Mouse (Mus musculus) forebrain, embryonic 16.5 days (tissue): Measurements from ENCODE around the gene Cstf2. TPM values are rescaled to one million over a fixed set of nuclear protein-coding genes. Genes with fewer than 3 reads are reported as not detected.

Source experiments
- ATAC-seq: fragments of 200-750 bp; cut with Nextera tagmentation; 2 replicates; pipeline ENCODE4 v1.8.0; 2017; ENCODE audit warnings: mild to moderate bottlenecking, moderate library complexity
- H3K27ac ChIP-seq: fragments of 300-500 bp; sonication (generic); 2 replicates; pipeline ENCODE4 v1.5.1; 2014; ENCODE audit warnings: low read length, control low read depth
- H3K27me3 ChIP-seq: fragments of 300-500 bp; sonication (generic); replicated peaks from 2 replicates; pipeline ENCODE4 v1.6.1; 2014; ENCODE audit warnings: low read length; ENCODE audit not compliant: control insufficient read depth, insufficient read depth
- H3K36me3 ChIP-seq: fragments of 300-500 bp; sonication (generic); 2 replicates; pipeline ENCODE4 v1.6.1; 2014; ENCODE audit not compliant: control insufficient read depth, insufficient read depth
- H3K4me1 ChIP-seq: fragments of 300-500 bp; sonication (generic); replicated peaks from 2 replicates; pipeline ENCODE4 v1.6.1; 2014; ENCODE audit warnings: low read length; ENCODE audit not compliant: control insufficient read depth, insufficient read depth
- H3K4me2 ChIP-seq: fragments of 300-500 bp; sonication (generic); 2 replicates; pipeline ENCODE4 v1.6.1; 2014; ENCODE audit warnings: mild to moderate bottlenecking, low read length, control low read depth
- H3K4me3 ChIP-seq: fragments of 300-500 bp; sonication (generic); replicated peaks from 2 replicates; pipeline ENCODE4 v1.5.1; 2014; ENCODE audit warnings: mild to moderate bottlenecking, low read length, control low read depth
- H3K9ac ChIP-seq: fragments of 300-500 bp; sonication (generic); replicated peaks from 2 replicates; pipeline ENCODE4 v1.6.1; 2014; ENCODE audit warnings: low read depth, low read length, control low read depth
- H3K9me3 ChIP-seq: fragments of 300-500 bp; sonication (generic); 2 replicates; pipeline ENCODE4 v1.6.1; 2016; ENCODE audit warnings: low read length; ENCODE audit not compliant: control insufficient read depth
- WGBS: fragments of 180-500 bp; shearing (Covaris S2); extraction: QIAGEN DNeasy Blood & Tissue Kit; methylation state at CpG from one replicate; pipeline ENCODE4 v1.1.7; 2014; 5-methylcytosine and 5-hydroxymethylcytosine counted together
- polyA plus RNA-seq: library from polyadenylated mRNA; unstranded; fragments of >200 nt; fragmentation: Nextera tagmentation; extraction: Ambion mirVana; gene quantifications from 2 replicates; pipeline ENCODE4 v1.2.1, GENCODE M21; 2015

Gene Cstf2
- 61.0 and 66.0 TPM in 2 replicates for polyA plus RNA-seq

GRCm38 (mm10) chrX:134058987-134059712, at the start of gene Cstf2:
Gene Cstf2, plus strand, starts transcription at chrX:134059187.
- H3K4me3 ChIP-seq: peak within 1 kb of the TSS; percentile 56
- no peaks in the 10 kb centered on the region for H3K27me3 ChIP-seq
- peak; percentile 99 for ATAC-seq
- no peaks in the 10 kb centered on the region for H3K4me1 ChIP-seq
- no peaks in the 10 kb centered on the region for H3K36me3 ChIP-seq
- peak within 1 kb of the TSS; percentile 57 for H3K4me2 ChIP-seq
- peak within 1 kb of the TSS; percentile 90 for H3K27ac ChIP-seq
- no peaks in the 10 kb centered on the region for H3K9me3 ChIP-seq
- WGBS: 22% methylated on average over 64 of the region's 77 CpGs
- peak within 1 kb of the TSS; percentile 71 for H3K9ac ChIP-seq

DNA sequence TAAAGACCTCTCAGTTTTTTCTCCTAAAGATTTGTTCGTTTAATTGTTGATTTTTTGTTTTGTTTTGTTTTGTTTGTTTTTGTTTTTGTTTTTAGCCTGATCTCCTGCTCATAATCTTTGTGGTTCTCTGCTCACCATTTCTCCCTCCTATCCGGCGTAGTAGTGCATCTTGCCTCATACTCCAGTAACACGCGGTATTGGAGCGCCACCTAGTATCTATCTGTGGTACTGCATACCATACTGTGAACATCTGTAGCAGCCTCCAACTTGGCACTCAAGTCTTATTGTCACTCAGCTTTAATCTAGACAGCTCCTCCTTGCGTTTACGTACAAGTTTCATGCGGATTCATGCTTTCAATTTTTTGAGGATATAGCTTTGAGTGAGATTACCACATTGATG, 40.0 kb upstream of the Cstf2 start:
- Histone ChIP-seq H3K9ac (no peak overlapping the region), H3K36me3 (no peaks in the 10 kb centered on the region), H3K4me3 (no peak overlapping the region), H3K4me1 (no peaks in the 10 kb centered on the region), H3K9me3 (no peaks in the 10 kb centered on the region), H3K27me3 (no peaks in the 10 kb centered on the region), H3K4me2 (no peak overlapping the region), H3K27ac (no peak overlapping the region)
- WGBS: 14% methylated on average over 9 of the region's 9 CpGs
- ATAC-seq: peak; percentile 92

GRCm38 (mm10) chrX:134020664-134021063, 38.3 kb upstream of the Cstf2 start:
- Histone ChIP-seq H3K9ac (no peak overlapping the region), H3K27me3 (no peaks in the 10 kb centered on the region), H3K4me2 (no peak overlapping the region), H3K4me1 (no peaks in the 10 kb centered on the region), H3K4me3 (no peak overlapping the region), H3K27ac (no peak overlapping the region), H3K36me3 (no peaks in the 10 kb centered on the region), H3K9me3 (no peaks in the 10 kb centered on the region)
- WGBS: 39% methylated on average over 5 of the region's 5 CpGs
- no peak for ATAC-seq

- ATAC-seq: no peak
These were observed 10.0 kb upstream of the Cstf2 start for GRCm38 (mm10) chrX:134048994-134049393.

DNA sequence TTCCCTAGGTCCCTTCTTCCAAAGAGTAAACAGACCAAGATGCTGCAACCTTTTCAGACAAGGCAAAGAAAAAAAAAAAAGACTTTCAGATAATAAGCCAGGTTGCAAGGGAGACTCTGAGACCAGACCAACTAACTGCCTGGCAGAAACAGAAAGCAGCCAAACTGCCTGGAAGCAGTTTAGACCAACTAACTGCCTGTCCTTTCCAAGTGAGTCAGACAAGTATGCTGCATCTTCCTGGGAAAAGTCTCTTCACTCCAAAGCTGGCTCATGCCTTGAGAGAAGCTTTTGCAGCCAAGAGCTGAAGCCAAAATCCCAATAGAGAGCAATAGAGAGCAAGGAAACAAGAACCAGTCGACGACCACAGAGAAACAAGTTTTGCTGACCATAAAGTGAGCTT, 2.1 kb upstream of the Cstf2 start:
- Histone ChIP-seq H3K9me3 (no peaks in the 10 kb centered on the region), H3K4me2 (no peak overlapping the region), H3K4me1 (no peaks in the 10 kb centered on the region), H3K36me3 (no peaks in the 10 kb centered on the region), H3K27ac (no peak overlapping the region), H3K27me3 (no peaks in the 10 kb centered on the region), H3K9ac (no peak overlapping the region), H3K4me3 (no peak overlapping the region)
- ATAC-seq: no peak
- WGBS: 79% methylated on average over 2 of the region's 2 CpGs

More at GRCm38 (mm10) chrX:134048994-134049393, 10.0 kb upstream of the Cstf2 start:
- no peak overlapping the region for H3K4me2 ChIP-seq
- no peak overlapping the region for H3K9ac ChIP-seq
- 75% methylated on average over 1 of the region's 1 CpGs for WGBS
- H3K27ac ChIP-seq: no peak overlapping the region
- H3K4me1 ChIP-seq: no peaks in the 10 kb centered on the region
- no peak overlapping the region for H3K4me3 ChIP-seq
- H3K36me3 ChIP-seq: no peaks in the 10 kb centered on the region
- H3K9me3 ChIP-seq: no peaks in the 10 kb centered on the region
- no peaks in the 10 kb centered on the region for H3K27me3 ChIP-seq

DNA sequence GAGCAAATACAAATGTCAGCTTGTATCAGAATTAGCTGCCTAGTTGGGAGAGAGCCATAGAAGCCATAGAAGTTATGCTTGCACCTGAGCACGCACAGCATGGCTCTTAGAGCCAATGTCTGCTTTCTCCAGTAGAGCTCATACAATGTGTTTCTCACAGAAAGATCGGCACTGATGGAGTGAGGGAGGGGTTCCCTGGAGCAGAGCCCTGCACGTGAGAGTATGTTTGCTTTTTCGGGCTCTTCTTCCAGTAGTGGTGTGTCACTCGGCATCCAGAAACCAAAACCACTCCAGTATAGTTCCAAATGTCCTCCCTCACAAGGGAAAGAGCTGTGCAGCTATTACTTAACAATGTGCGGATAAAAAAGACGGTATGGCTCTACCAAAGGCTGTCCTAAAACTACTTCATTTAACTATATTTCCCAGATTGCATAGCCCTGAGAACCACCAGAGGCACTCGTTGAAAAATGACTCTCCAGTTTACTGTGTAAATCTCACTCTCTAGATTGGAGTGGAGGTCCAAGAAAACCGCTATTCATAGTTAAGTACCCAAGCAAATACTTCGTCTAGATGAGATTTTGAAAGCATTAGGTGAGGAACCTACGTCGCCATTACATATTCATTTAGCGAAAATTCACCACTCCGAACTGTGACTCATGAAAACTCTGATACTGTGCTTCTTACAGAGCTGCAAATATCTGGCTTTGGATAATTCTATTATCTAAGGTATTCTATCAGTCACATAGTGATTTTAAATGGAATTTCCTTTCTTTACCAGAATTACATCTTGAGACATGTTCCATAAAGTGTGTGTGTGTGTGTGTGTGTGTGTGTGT, 729 bp upstream of the Cstf2 start:
- no peak overlapping the region for H3K9ac ChIP-seq
- no peak; the same call in 1 of the 2 replicates for ATAC-seq

GRCm38 (mm10) chrX:134059764-134060163, 777 bp downstream of the Cstf2 start:
- H3K9ac ChIP-seq: peak overlapping the region; percentile 71
- WGBS: 19% methylated on average over 10 of the region's 10 CpGs
- H3K27me3 ChIP-seq: no peaks in the 10 kb centered on the region
- H3K9me3 ChIP-seq: no peaks in the 10 kb centered on the region
- H3K4me3 ChIP-seq: peak overlapping the region; percentile 56
- H3K36me3 ChIP-seq: no peaks in the 10 kb centered on the region
- peak overlapping the region; percentile 57 for H3K4me2 ChIP-seq
- peak overlapping the region; percentile 90 for H3K27ac ChIP-seq
- peak; percentile 4; the same call in 1 of the 2 replicates for ATAC-seq
- no peaks in the 10 kb centered on the region for H3K4me1 ChIP-seq

More for the DNA sequence above, 729 bp upstream of the Cstf2 start:
- H3K9me3 ChIP-seq: no peaks in the 10 kb centered on the region
- no peaks in the 10 kb centered on the region for H3K36me3 ChIP-seq
- peak overlapping the region; percentile 56 for H3K4me3 ChIP-seq
- H3K4me2 ChIP-seq: peak overlapping the region; percentile 34
- no peaks in the 10 kb centered on the region for H3K27me3 ChIP-seq
- 71% methylated on average over 14 of the region's 14 CpGs for WGBS
- no peaks in the 10 kb centered on the region for H3K4me1 ChIP-seq
- H3K27ac ChIP-seq: no peak overlapping the region

- Histone ChIP-seq H3K9me3 (no peaks in the 10 kb centered on the region), H3K27me3 (no peaks in the 10 kb centered on the region), H3K36me3 (peaks cover 2% of the 10 kb centered on the region), H3K4me2 (no peak overlapping the region), H3K9ac (no peak overlapping the region), H3K27ac (no peak overlapping the region), H3K4me1 (no peaks in the 10 kb centered on the region), H3K4me3 (no peak overlapping the region)
- peak; percentile 78 for ATAC-seq
- WGBS: 31% methylated on average over 1 of the region's 1 CpGs
These were observed 26.5 kb downstream of the Cstf2 start for GRCm38 (mm10) chrX:134085453-134085852.

GRCm38 (mm10) chrX:134102641-134103040, 43.7 kb downstream of the Cstf2 start:
- no peak for ATAC-seq
- Histone ChIP-seq H3K9ac (no peak overlapping the region), H3K4me2 (no peak overlapping the region), H3K4me1 (no peaks in the 10 kb centered on the region), H3K4me3 (no peak overlapping the region), H3K9me3 (no peaks in the 10 kb centered on the region), H3K27ac (no peak overlapping the region), H3K27me3 (no peaks in the 10 kb centered on the region), H3K36me3 (no peaks in the 10 kb centered on the region)
- 77% methylated on average over 2 of the region's 2 CpGs for WGBS
